Mouse (Mus musculus) embryonic facial prominence, embryonic 15.5 days (tissue): Measurements from ENCODE around the gene Fkbpl. TPM values are rescaled to one million over a fixed set of nuclear protein-coding genes. Genes with fewer than 3 reads are reported as not detected.

Source experiments
- ATAC-seq: fragments of 200-750 bp; cut with Nextera tagmentation; 2 replicates; pipeline ENCODE4 v1.8.0; 2017; ENCODE audit warnings: low read depth, moderate TSS enrichment; ENCODE audit not compliant: insufficient number of reproducible peaks, low FRiP score, low TSS enrichment
- H3K27ac ChIP-seq: fragments of 300-500 bp; sonication (generic); replicated peaks from 2 replicates; pipeline ENCODE4 v1.5.1; 2015; ENCODE audit warnings: mild to moderate bottlenecking, inconsistent platforms
- H3K27me3 ChIP-seq: fragments of 300-500 bp; sonication (generic); 2 replicates; pipeline ENCODE4 v1.6.1; 2015; ENCODE audit warnings: inconsistent platforms
- H3K36me3 ChIP-seq: fragments of 300-500 bp; sonication (generic); 2 replicates; pipeline ENCODE4 v1.6.1; 2015; ENCODE audit warnings: mild to moderate bottlenecking, inconsistent platforms
- H3K4me1 ChIP-seq: fragments of 300-500 bp; sonication (generic); 2 replicates; pipeline ENCODE4 v1.6.1; 2015; ENCODE audit warnings: inconsistent platforms
- H3K4me2 ChIP-seq: fragments of 300-500 bp; sonication (generic); replicated peaks from 2 replicates; pipeline ENCODE4 v1.6.1; 2015; ENCODE audit warnings: mild to moderate bottlenecking, inconsistent platforms
- H3K4me3 ChIP-seq: fragments of 300-500 bp; sonication (generic); replicated peaks from 2 replicates; pipeline ENCODE4 v1.5.1; 2015; ENCODE audit warnings: mild to moderate bottlenecking, inconsistent platforms
- H3K9ac ChIP-seq: fragments of 300-500 bp; sonication (generic); 2 replicates; pipeline ENCODE4 v1.6.1; 2015; ENCODE audit warnings: inconsistent platforms
- H3K9me3 ChIP-seq: fragments of 300-500 bp; sonication (generic); replicated peaks from 2 replicates; pipeline ENCODE4 v1.6.1; 2016; ENCODE audit warnings: inconsistent platforms
- WGBS: fragments of 180-500 bp; shearing (Covaris S2); methylation state at CpG from one replicate; pipeline ENCODE4 v1.1.7; 2015; 5-methylcytosine and 5-hydroxymethylcytosine counted together
- polyA plus RNA-seq: library from polyadenylated mRNA; unstranded; fragments of >200 nt; fragmentation: Nextera tagmentation; extraction: Ambion mirVana; gene quantifications from 2 replicates; pipeline ENCODE4 v1.2.1, GENCODE M21; 2015

The Fkbpl gene
- polyA plus RNA-seq, 1 experiment from 2014 or later, result 16.8 TPM

GRCm38 (mm10) chr17:34639461-34640255 is 4.9 kb upstream of the Fkbpl start:
- no peak overlapping the region for H3K4me2 ChIP-seq
- H3K4me1 ChIP-seq, result peaks cover 20% of the 10 kb centered on the region
- no peaks in the 10 kb centered on the region for H3K9me3 ChIP-seq
- no peaks in the 10 kb centered on the region for H3K27me3 ChIP-seq
- no peak for ATAC-seq
- no peak overlapping the region for H3K4me3 ChIP-seq
- no peaks in the 10 kb centered on the region for H3K36me3 ChIP-seq
- no peak overlapping the region for H3K27ac ChIP-seq
- H3K9ac ChIP-seq, result no peak overlapping the region
- 83% methylated on average over 7 of the region's 7 CpGs for WGBS

- H3K4me2 ChIP-seq, result peak overlapping the region; percentile 9; the same call in 1 of the 2 replicates
- H3K27ac ChIP-seq, result peak overlapping the region; percentile 83
- H3K9me3 ChIP-seq, result no peaks in the 10 kb centered on the region
- no peaks in the 10 kb centered on the region for H3K27me3 ChIP-seq
- 16% methylated on average over 11 of the region's 11 CpGs for WGBS
- ATAC-seq, result peak; percentile 57
- H3K4me3 ChIP-seq, result no peak overlapping the region; the same call in 1 of the 2 replicates
- 0 out of 2 replicates have a peak, but pooled peaks cover 1% of the 10 kb centered on the region for H3K36me3 ChIP-seq
- no peak overlapping the region for H3K9ac ChIP-seq
- H3K4me1 ChIP-seq, result peaks cover 30% of the 10 kb centered on the region
Observed at GRCm38 (mm10) chr17:34640778-34641601, 3.6 kb upstream of the Fkbpl start.

GRCm38 (mm10) chr17:34641945-34642344 is 2.6 kb upstream of the Fkbpl start:
- Histone ChIP-seq H3K27ac (0 out of 2 replicates have a peak overlapping the region, but pooled peaks have one; percentile 1), H3K27me3 (no peaks in the 10 kb centered on the region), H3K9ac (no peak overlapping the region), H3K4me3 (no peak overlapping the region), H3K9me3 (no peaks in the 10 kb centered on the region), H3K4me2 (no peak overlapping the region), H3K36me3 (0 out of 2 replicates have a peak, but pooled peaks cover 3% of the 10 kb centered on the region), H3K4me1 (peaks cover 38% of the 10 kb centered on the region)
- no peak for ATAC-seq
- 38% methylated on average over 3 of the region's 3 CpGs for WGBS

GRCm38 (mm10) chr17:34643379-34643778 is 1.2 kb upstream of the Fkbpl start:
- no peak overlapping the region for H3K4me3 ChIP-seq
- H3K4me1 ChIP-seq, result peaks cover 48% of the 10 kb centered on the region
- ATAC-seq, result no peak
- 0 out of 2 replicates have a peak, but pooled peaks cover 3% of the 10 kb centered on the region for H3K36me3 ChIP-seq
- whole genome bisulfite sequencing, result 89% methylated on average over 4 of the region's 4 CpGs
- no peak overlapping the region for H3K9ac ChIP-seq
- no peaks in the 10 kb centered on the region for H3K9me3 ChIP-seq
- no peak overlapping the region for H3K4me2 ChIP-seq
- no peaks in the 10 kb centered on the region for H3K27me3 ChIP-seq
- no peak overlapping the region for H3K27ac ChIP-seq

- Histone ChIP-seq H3K27ac (peak overlapping the region; percentile 39), H3K9me3 (no peaks in the 10 kb centered on the region), H3K36me3 (peaks cover 5% of the 10 kb centered on the region), H3K4me2 (no peak overlapping the region), H3K4me1 (peaks cover 49% of the 10 kb centered on the region), H3K9ac (no peak overlapping the region), H3K4me3 (no peak overlapping the region), H3K27me3 (no peaks in the 10 kb centered on the region)
- no peak for ATAC-seq
- 79% methylated on average over 10 of the region's 10 CpGs for WGBS
Observed at GRCm38 (mm10) chr17:34643944-34644343, 620 bp upstream of the Fkbpl start.

GRCm38 (mm10) chr17:34645256-34645829 is 779 bp downstream of the Fkbpl start:
- peak overlapping the region; percentile 69 for H3K4me3 ChIP-seq
- peaks cover 49% of the 10 kb centered on the region for H3K4me1 ChIP-seq
- no peak for ATAC-seq
- H3K9ac ChIP-seq, result peak overlapping the region; percentile 70
- H3K36me3 ChIP-seq, result peaks cover 19% of the 10 kb centered on the region
- H3K27me3 ChIP-seq, result no peaks in the 10 kb centered on the region
- H3K9me3 ChIP-seq, result no peaks in the 10 kb centered on the region
- peak overlapping the region; percentile 67 for H3K4me2 ChIP-seq
- WGBS, result 31% methylated on average over 10 of the region's 10 CpGs
- peak overlapping the region; percentile 82; the same call in 1 of the 2 replicates for H3K27ac ChIP-seq

- Histone ChIP-seq H3K9ac (no peak overlapping the region), H3K27me3 (no peaks in the 10 kb centered on the region), H3K9me3 (no peaks in the 10 kb centered on the region), H3K27ac (0 out of 2 replicates have a peak overlapping the region, but pooled peaks have one; percentile 44), H3K4me3 (peak overlapping the region; percentile 99), H3K4me2 (peak overlapping the region; percentile 84), H3K4me1 (peaks cover 42% of the 10 kb centered on the region), H3K36me3 (peaks cover 25% of the 10 kb centered on the region)
- 89% methylated on average over 30 of the region's 30 CpGs for WGBS
- no peak for ATAC-seq
Observed at GRCm38 (mm10) chr17:34645831-34646511, 1.4 kb downstream of the Fkbpl start.

GRCm38 (mm10) chr17:34646906-34647787 is 2.6 kb downstream of the Fkbpl start, which contains the start of gene Atf6b:
Gene Atf6b, plus strand, starts transcription at chr17:34647146.
- ATAC-seq, result peak; percentile 96
- under 1% methylated on average over 66 of the region's 66 CpGs for WGBS

GRCm38 (mm10) chr17:34648141-34648890 is 3.8 kb downstream of the Fkbpl start:
- peaks cover 48% of the 10 kb centered on the region for H3K36me3 ChIP-seq
- no peak for ATAC-seq
- H3K4me3 ChIP-seq, result peak overlapping the region; percentile 99
- peaks cover 33% of the 10 kb centered on the region for H3K4me1 ChIP-seq
- H3K4me2 ChIP-seq, result peak overlapping the region; percentile 84
- H3K27ac ChIP-seq, result no peak overlapping the region
- 74% methylated on average over 16 of the region's 16 CpGs for WGBS
- no peaks in the 10 kb centered on the region for H3K9me3 ChIP-seq
- no peaks in the 10 kb centered on the region for H3K27me3 ChIP-seq
- no peak overlapping the region for H3K9ac ChIP-seq

More at GRCm38 (mm10) chr17:34646906-34647787, 2.6 kb downstream of the Fkbpl start, which contains the start of gene Atf6b:
- Histone ChIP-seq H3K27ac (peak within 1 kb of the TSS; percentile 60), H3K36me3 (peaks cover 37% of the 10 kb centered on the region), H3K4me3 (peak within 1 kb of the TSS; percentile 99), H3K9me3 (no peaks in the 10 kb centered on the region), H3K27me3 (no peaks in the 10 kb centered on the region), H3K4me2 (peak within 1 kb of the TSS; percentile 84), H3K9ac (peak within 1 kb of the TSS; percentile 95), H3K4me1 (peaks cover 33% of the 10 kb centered on the region)
